Mouse (Mus musculus): ENCODE results near the gene Fam102a.

Gene Fam102a

GRCm38 (mm10) chr2:32608778-32609435 lies 73.8 kb downstream of the Fam102a start:
- DNase-seq (ENCODE audit: low spot score): peak; percentile 60

- no peak for DNase-seq (ENCODE audit: low spot score)
These were observed 75.6 kb downstream of the Fam102a start for GRCm38 (mm10) chr2:32610610-32611229.

GRCm38 (mm10) chr2:32612274-32612673 lies 77.1 kb downstream of the Fam102a start:
- peak; percentile 81 for DNase-seq (ENCODE audit: low spot score)

- DNase-seq (ENCODE audit: low spot score): no peak
These were observed 82.0 kb downstream of the Fam102a start for GRCm38 (mm10) chr2:32617109-32617508.

DNA sequence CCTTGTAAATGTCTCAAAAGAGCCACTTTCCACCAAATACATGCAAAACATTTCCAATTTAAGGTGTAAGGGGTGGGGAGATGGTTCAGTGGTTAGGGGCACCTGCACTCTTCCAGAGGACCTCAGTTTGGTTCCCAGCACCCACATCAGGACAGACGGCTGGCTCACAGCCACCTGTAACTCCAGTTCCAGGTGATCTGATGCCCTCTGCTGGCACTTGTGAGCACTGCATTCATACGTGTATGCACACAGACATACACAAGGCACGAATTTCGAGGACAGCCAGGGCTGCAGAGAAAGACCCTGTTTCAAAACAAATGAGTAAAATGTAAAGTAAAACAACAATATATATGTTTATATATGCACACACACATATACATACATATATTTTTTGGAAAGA lies 82.5 kb downstream of the Fam102a start:
- no peak for DNase-seq (ENCODE audit: low spot score)

DNA sequence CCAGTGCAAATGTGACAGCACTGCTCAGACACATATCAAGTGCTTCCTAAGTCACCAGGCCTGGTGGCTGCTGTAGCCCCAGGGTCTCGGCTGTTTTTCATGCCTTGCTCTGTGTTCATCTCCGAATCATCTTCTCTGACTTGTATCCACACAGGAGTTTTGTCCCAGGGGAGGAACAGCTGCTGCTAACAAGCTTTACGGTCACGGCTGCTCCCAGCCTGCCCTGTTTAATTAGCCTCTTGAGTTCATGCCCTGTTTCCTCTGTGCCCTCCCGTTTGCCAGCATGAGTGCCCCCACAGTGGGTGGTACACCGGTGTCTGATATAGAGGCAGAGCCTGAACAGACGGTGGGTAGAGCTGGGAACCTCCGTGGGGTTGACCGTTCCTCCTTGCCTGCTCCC lies 82.9 kb downstream of the Fam102a start:
- no peak for DNase-seq (ENCODE audit: low spot score)
